Mouse (Mus musculus) left cerebral cortex, postnatal 4 days (tissue): ENCODE measurements around the gene Spint1. TPM values are rescaled to one million over a fixed set of nuclear protein-coding genes. Genes with fewer than 3 reads are reported as not detected.

Experiments
- DNase-seq: peaks from one replicate; pipeline ENCODE4 v3.0.0-alpha.2; 2022
- intact Hi-C: fragments of 180-260 bp; cut with DNase I; formaldehyde crosslinking; loops from one replicate; pipeline ENCODE4 v1.15.1; 2025
- total RNA-seq, 2 experiments: library from RNA; stranded (reverse); gene quantifications; 2 replicates each; pipeline ENCODE4 v1.2.3; 2021

The Spint1 gene
- under 1 TPM; 0.26 to 0.83 TPM for total RNA-seq

GRCm38 (mm10) chr2:119237210-119237870 is at the start of gene Spint1:
Gene Spint1, plus strand, starts transcription at chr2:119237362.
- intact Hi-C loops: no loop called here
- no peak for DNase-seq

- peak; percentile 92 for DNase-seq
- intact Hi-C loops: no loop called here
Measured at GRCm38 (mm10) chr2:119189029-119189710, 48.0 kb upstream of the Spint1 start.

- intact Hi-C loops: no loop called here
Measured at GRCm38 (mm10) chr2:119190969-119191368, 46.2 kb upstream of the Spint1 start.

GRCm38 (mm10) chr2:119194140-119194539 is 43.0 kb upstream of the Spint1 start:
- no peak for DNase-seq
- intact Hi-C loops: no loop called here

More at GRCm38 (mm10) chr2:119190969-119191368, 46.2 kb upstream of the Spint1 start:
- no peak for DNase-seq

- intact Hi-C loops: no loop called here
- no peak for DNase-seq
Measured at GRCm38 (mm10) chr2:119196316-119197108, 40.6 kb upstream of the Spint1 start.

- no peak for DNase-seq
Measured at GRCm38 (mm10) chr2:119197493-119197892, 39.7 kb upstream of the Spint1 start.

GRCm38 (mm10) chr2:119198049-119198448 is 39.1 kb upstream of the Spint1 start:
- DNase-seq: no peak
- intact Hi-C loops: no loop called here

More at GRCm38 (mm10) chr2:119197493-119197892, 39.7 kb upstream of the Spint1 start:
- intact Hi-C loops: no loop called here

GRCm38 (mm10) chr2:119198934-119199333 is 38.2 kb upstream of the Spint1 start:
- DNase-seq: no peak
- intact Hi-C loops: no loop called here

GRCm38 (mm10) chr2:119202914-119203453 is 34.2 kb upstream of the Spint1 start:
- intact Hi-C loops: no loop called here
- DNase-seq: peak; percentile 21

GRCm38 (mm10) chr2:119203871-119204460 is 33.2 kb upstream of the Spint1 start:
- DNase-seq: no peak
- intact Hi-C loops: no loop called here

GRCm38 (mm10) chr2:119207961-119208343 is 29.2 kb upstream of the Spint1 start:
- no peak for DNase-seq
- intact Hi-C loops: no loop called here

- DNase-seq: peak; percentile 96
- intact Hi-C loops: no loop called here
Measured at GRCm38 (mm10) chr2:119208344-119209175, 28.6 kb upstream of the Spint1 start, which contains the start of the genes Zfyve19 and Dnajc17. Gene Zfyve19, plus strand, starts transcription at chr2:119208617. Gene Dnajc17, minus strand, starts transcription at chr2:119208795.

GRCm38 (mm10) chr2:119209176-119209507 is 28.0 kb upstream of the Spint1 start:
- intact Hi-C loops: no loop called here
- no peak for DNase-seq

GRCm38 (mm10) chr2:119229775-119230704 is 7.1 kb upstream of the Spint1 start, which contains the start of gene Ppp1r14d:
Gene Ppp1r14d, minus strand, starts transcription at chr2:119229906.
- intact Hi-C loops: no loop called here
- DNase-seq: no peak

- DNase-seq: no peak
- intact Hi-C loops: no loop called here
Measured at GRCm38 (mm10) chr2:119236682-119237209, 416 bp upstream of the Spint1 start.

GRCm38 (mm10) chr2:119237871-119238220 is 684 bp downstream of the Spint1 start:
- DNase-seq: no peak
- intact Hi-C loops: no loop called here

GRCm38 (mm10) chr2:119238671-119239070 is 1.5 kb downstream of the Spint1 start:
- DNase-seq: no peak
- intact Hi-C loops: no loop called here

- no peak for DNase-seq
- intact Hi-C loops: no loop called here
Measured at GRCm38 (mm10) chr2:119240075-119240818, 3.1 kb downstream of the Spint1 start.
